Mouse (Mus musculus) c-Kit-positive CD71-negative TER-119-negative erythroid progenitor cells, embryonic 14.5 days (primary cell): Measurements from ENCODE around the gene Ptk7.

Source experiments
- DNase-seq: peaks from one replicate; pipeline ENCODE4 v3.0.0-alpha.2; 2013; ENCODE audit warnings: low read depth

Gene Ptk7

DNA sequence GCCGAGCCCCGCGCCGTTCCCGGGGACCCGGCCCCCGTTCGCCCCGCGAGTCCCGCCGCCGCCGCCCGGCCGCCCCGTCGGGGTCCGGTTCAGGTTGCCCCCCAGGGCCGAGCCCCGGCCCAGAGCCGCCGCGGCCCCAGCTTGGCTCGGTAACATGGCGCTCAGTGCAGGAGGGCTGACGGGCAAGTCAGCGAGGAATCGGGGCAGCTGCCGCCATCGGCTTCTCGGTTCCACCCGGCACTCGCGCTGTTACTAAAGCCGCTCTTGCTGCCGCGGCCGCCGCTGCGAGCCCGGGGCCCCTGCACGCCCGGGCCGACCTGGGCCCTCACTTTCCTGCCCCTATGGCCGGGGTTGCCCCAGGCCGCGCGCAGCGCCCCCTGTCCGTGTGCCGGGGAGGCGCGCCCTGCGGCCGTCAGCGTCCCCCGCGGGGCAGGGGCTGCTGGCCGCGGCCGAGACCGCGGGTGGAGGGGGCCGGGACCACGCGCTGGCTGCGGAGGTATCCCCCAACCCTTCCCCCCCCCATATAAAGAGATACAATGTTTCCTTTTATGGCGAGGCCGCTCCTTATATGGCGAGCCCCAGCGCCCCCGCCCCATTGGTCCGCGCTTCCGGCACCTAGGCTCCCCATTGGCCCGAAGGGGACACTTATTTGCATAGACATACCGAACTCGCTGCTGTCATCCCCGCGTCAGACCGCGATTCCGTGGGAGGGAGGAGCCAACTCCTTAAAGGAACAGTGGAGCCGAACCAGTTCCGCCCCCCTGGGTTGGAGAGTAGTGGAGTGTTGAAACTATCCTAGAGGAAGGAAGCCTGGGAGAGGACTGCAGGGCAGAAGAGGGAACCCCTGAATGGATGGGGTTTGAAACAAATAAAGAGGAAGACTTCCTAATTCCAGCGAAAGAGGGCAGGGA lies 73.4 kb downstream of the Ptk7 start, which contains the start of gene Srf:
TSS of gene Srf (minus strand) at position 503 of the 911 bp plus-strand sequence.
- peak; percentile 96 for DNase-seq

DNA sequence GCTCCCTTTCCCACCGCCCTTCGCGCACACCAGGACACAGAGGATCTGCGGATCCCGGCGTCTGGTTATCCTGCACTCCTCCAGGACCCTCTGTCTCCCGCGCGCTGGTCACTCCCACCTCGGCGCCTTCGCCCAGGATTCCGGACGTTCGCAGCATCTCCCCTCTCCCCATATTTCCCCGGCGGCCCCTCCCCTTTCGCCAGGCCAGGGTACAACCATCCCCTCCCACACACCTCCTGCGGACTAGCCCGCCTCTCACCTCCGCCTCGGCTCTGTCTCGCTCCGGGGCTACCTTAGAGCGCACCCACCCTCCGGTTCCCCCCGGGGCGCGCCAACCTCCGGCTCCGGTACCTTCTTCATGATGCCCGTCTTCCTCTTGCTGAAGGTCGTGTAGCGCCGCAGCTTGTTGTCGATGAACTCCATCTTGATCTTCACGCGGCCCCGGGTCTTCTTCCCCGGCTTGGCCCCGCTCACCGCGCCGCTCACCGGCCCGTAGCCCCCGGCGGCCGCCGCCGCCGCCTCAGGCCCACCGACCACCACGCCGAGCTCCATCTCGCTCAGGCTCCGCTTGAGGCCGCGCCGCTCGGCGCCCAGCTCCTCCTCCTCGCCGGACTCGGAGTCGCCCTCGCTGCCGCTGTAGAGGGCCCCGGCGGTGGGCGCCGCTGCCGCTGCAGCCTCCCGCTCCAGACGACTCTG lies 74.2 kb downstream of the Ptk7 start:
- no peak for DNase-seq

DNA sequence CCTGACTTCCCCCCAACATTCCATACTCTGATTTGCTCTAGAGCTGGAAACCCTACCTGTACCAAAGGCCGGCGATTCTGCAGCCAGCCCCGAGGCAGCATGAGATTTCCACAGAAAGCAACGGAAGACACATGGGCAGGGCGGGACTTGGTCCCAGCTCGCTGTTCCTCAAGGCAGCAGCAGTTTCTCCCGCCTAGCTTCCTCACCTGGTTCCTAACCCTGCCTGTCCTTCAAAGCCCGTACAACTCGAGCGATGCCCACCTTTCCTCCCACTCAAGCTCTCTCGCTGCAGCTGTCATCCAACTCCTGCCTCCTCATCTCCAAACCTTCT lies 74.7 kb downstream of the Ptk7 start:
- DNase-seq, result no peak

DNA sequence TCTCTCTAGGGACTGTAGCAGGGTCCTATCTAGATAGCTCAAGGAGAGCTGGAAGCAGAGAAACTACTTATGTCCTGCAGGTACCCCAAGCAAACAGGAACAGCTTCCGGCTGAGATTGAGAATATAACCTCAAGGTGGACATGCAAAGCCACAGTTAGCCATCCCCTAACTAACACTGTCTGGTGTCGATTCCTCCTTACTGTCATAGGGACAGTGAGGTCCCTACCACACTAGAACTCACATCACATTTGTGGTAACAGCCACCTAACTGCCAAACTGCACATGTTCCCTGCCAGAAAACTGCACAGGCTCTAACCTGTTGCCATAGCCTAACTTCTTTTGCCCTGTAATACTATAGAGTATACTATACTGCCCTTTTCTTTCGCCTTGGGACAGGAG lies 75.4 kb downstream of the Ptk7 start:
- DNase-seq, result no peak

DNA sequence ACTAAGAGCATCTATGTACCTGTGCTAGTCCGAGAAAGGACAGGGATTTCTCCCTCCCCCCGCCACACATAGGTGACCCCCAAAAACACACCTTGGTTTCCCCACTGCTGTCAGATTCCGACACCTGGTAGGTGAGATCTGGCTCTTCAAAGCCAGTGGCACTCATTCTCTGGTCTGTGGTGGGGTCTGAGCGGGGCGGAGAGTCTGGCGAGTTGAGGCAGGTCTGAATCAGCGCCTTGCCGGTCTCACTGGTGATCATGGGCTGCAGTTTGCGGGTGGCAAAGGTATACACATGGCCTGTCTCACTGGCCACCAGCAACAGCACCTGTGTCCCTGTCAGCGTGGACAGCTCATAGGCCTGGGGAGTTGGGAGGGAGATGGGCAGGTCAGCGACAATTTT lies 75.8 kb downstream of the Ptk7 start:
- DNase-seq, result no peak

DNA sequence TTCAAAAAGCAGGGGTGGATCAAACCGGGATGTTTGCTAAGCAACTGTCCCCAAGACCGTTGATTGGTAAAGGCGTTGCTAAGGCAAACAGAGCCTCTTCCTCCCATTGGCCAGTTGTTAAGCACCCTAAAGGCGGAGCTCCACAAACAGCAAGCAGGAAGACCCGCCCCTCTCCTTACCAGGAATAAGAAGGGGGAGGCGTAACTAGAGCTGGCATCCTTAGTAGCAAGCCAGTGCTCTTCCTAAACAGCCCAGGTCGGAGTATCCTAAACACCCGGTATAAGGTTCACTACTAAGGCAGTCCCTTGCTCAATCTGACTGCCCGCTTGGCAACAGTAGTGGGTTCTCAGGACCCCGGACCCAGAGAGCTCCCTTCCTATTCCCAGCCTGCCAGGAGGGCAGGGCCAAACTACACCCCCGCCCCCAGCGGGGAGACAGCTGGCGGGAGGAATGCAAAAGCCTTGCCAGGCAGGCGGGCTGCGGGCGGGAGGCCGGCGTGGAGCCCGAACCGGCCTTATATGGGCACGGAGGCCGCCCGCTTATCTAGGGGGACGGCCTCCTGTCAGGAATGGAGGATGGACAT lies 76.4 kb downstream of the Ptk7 start:
- peak; percentile 57 for DNase-seq

GRCm38 (mm10) chr17:46552151-46552550 lies 77.2 kb downstream of the Ptk7 start:
- no peak for DNase-seq

DNA sequence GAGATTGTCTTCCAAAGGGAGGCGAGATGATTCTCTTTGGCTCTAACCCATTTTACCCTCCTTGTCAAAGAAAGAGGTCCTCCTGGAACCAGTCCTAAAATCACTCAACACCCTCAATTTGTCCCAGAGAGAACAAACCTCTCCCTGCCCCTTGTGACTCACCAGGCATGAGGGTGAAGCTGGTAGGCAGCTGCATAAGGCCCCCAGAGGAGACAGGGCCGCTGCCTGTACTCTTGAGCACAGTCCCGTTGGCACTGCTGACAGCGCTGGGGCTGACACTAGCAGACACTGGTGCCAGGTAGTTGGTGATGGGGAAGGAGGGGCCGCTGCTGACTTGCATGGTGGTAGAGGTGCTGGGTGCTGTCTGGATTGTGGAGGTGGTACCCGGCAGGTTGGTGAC lies 77.9 kb downstream of the Ptk7 start:
- no peak for DNase-seq

DNA sequence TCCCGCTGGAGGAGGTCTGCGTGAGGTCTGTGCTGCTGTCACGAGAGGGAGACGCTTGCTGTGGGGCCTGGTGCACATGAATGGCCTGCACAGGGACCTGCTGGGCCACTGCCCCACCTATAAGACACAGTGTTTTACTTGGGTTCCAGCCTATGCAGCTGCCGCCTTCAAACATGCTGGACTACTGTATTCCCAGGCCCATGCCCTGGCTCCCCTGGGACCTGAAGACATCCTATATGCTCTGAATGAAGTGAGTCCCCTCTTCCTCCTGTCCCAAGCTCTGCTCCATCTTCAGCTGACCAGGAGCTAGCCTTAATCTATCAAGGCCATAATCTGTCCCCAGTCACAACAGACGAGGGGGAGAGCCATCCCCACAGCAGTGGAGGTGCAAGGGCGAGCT lies 78.4 kb downstream of the Ptk7 start:
- DNase-seq, result no peak

DNA sequence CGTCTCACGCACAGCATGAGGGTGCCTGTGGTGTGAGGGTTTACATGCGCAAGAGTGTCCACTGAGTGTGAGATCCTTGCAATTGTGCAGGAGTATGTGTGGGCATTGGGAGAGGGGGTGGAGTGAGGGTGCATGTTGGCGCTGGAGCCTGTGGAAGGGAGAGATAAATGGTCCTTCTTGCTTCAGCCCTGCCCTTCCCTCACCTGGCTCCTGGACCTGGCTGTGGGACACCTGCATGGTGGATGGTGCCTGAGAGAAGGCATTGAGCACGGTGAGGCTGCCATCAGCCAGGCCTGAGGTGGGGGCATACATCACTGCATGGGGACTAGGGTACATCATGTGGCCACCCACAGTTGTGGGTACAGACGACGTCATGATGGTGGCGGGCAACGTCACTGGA lies 79.7 kb downstream of the Ptk7 start:
- no peak for DNase-seq

GRCm38 (mm10) chr17:46549193-46549592 lies 80.1 kb downstream of the Ptk7 start:
- no peak for DNase-seq

GRCm38 (mm10) chr17:46548741-46549140 lies 80.6 kb downstream of the Ptk7 start:
- no peak for DNase-seq

GRCm38 (mm10) chr17:46547923-46548322 lies 81.4 kb downstream of the Ptk7 start:
- no peak for DNase-seq

DNA sequence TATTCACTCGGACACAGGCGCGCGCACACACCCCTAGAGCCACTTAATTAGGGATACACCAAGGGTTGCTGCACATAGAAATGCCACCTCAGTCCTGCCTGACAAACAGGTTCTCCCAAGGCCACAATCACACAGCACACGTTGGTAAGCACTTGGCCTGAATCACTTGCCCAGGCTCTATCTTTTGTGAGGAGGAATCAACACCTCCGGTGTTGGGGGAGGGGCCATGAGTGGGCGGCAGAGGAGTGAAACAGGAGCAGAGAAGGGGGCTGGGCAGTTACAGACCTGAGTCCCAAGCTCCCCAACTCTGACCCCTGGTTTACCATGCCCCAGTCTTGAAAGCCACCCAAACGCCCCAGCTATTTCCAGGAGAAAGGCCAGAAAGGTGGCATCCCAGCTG lies 82.3 kb downstream of the Ptk7 start:
- no peak for DNase-seq

DNA sequence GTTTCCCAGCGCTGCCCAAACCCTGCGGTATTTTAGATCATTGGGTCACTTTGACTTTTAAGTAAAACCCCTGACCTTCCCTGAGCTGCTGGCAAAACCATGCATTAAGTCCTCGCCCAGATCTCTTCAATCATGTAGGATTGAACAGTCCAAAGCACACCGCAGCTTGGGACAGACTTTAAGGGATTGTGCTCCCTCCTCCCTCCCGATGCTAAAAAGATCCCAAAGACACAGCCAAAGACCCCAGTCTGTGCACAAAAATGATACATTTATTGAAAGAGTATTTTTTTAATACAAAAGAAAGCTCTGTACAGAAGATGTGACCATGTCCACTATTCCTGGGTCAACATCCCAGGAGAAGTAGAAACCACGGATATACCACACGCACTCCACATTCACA lies 82.7 kb downstream of the Ptk7 start:
- DNase-seq, result no peak

DNA sequence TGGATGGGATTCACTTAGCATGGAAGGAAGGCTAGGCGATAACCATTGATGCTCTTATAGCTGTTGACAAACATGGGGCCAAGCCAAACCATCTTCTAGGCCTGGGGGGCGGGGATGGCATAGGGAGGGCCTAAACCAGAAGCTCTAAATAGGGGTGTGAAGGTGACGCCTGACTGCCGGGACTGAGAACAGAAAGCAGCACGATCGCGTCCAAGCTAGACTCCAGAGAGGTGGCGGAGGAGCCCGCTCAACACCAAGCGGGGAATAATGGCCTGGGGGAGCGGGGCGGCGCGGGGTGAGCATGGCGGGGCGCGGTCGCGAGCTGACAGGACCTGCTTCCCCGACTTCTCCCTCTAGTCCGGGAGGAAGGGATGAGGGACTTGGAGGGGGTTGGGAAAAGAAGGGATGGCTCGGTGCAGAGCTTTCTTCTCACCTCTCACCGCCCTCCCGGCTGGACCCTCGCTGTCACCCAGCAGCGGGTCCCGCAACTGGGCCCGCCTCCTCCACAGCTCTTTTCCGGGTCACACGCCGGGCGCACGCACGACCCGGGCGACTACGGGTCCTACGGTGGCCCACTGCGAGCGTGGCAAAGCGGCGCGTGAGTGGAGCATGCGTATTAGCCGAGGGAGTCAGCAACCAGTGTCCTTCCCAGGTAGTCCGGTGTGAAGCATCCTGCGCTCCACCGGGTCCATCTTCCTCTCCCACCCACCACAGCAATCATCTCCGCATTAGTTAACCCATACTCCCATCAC lies 83.3 kb downstream of the Ptk7 start, which contains the start of gene Cul9:
TSS of gene Cul9 (minus strand) at position 576 of the 752 bp plus-strand sequence.
- DNase-seq, result no peak

DNA sequence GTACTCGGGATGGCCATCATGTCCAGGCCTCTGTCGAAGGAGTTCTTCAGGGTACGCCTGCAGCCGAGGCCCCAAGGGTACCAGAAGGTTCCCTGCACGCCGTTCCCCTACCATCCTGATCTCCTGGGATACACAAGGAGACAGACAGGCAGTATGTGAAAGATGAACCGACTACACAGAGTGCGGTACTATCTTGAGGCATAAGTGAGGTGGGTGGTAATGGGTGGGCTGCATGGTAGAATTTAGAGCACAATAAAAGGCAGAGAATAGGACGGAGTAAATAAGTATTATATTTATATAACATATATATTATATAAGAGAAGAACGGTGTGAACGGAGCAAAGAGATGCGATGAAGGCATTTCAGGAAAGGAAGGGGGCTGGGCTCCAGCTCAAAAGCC lies 85.6 kb downstream of the Ptk7 start:
- no peak for DNase-seq

GRCm38 (mm10) chr17:46525579-46526307 lies 103.6 kb downstream of the Ptk7 start:
- DNase-seq, result peak; percentile 62

- no peak for DNase-seq
These were observed 104.2 kb downstream of the Ptk7 start for GRCm38 (mm10) chr17:46525065-46525464.

DNA sequence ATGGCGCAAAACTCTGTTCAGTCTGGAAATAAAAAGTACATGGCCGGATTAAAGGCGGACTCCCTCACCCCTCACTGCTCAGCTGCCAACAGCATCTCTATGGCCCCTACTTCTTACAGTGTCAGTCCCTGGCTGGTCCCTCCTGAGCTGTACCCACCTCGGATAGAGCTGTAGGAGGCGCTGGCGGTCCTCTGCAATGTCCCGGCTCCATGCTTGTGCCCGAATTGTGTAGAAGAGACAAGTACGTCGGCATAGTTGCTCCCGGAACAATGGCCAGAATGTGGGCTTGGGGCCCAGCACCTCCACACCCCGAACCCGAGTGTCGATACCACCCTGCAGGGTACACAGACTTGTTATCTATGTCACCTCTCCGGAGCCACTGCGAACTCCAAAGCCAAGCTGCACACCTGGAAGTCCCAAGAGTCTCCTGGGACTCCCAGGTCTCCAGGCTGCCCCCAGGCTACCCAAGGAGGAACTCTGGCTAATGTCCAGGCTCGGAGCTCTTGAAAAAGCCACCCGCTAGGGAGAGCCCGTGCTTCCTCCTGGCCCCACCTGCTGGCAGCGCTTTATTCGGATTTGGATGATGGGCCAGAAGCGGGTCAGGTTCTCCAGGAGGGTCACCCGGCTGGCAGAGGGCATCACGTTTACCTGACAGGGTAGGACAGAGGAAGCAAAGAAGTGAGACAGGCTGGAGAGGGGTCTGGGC lies 107.2 kb downstream of the Ptk7 start:
- DNase-seq, result no peak

GRCm38 (mm10) chr17:46521174-46521573 lies 108.1 kb downstream of the Ptk7 start:
- DNase-seq, result no peak
